Mouse (Mus musculus) lung, adult 18-20 months (tissue): ENCODE results near the gene Trpm1.

Experiments
- DNase-seq, 2 experiments: peaks; one replicate each; pipeline ENCODE4 v3.0.0; 2022; ENCODE audit warnings: mixed read lengths in 2 of 2

Trpm1 gene

GRCm38 (mm10) chr7:64291722-64292121, 138.1 kb downstream of the Trpm1 start:
- no peak for DNase-seq

- no peak for DNase-seq
These were observed 142.8 kb downstream of the Trpm1 start for GRCm38 (mm10) chr7:64296286-64297010.

- DNase-seq: no peak
These were observed 156.6 kb downstream of the Trpm1 start for GRCm38 (mm10) chr7:64310241-64310640.

- DNase-seq: no peak
These were observed 157.1 kb downstream of the Trpm1 start for GRCm38 (mm10) chr7:64310756-64311155.

GRCm38 (mm10) chr7:64312811-64313210, 159.2 kb downstream of the Trpm1 start:
- DNase-seq: no peak
